Mouse (Mus musculus) cerebellum, adult 9-10 months (tissue): ENCODE measurements around the gene Ctbp1.

Source experiments
- DNase-seq: peaks from one replicate; pipeline ENCODE4 v3.0.0; 2022

The Ctbp1 gene

DNA sequence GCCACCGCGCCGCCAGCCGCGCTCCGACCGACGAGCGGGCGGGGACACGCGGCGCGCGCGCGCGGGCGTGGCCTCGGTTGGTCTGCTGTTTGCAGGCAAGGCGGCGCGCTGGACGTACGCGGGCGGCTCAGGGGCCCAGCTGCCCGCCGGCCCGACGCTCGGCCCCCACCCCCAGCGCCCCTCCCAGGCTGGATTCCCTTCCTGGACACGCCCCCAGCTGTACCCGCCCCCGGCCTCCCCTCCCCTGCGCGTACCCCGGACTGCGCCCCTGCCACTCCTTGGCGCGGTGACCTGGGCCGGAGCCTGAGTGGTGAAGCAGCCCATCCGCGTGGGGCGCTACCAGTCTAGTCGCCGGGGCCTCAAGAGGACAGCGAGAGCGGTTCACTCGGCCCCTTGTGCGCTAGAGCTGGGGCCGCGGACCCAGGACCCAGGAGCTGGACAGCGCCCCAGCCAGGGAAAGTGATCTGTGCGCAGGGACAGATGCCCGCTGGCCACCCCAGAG, at the start of gene Ctbp1:
Gene Ctbp1, minus strand, starts transcription at position 42 of the 502 bp plus-strand sequence.
- peak; percentile 92 for DNase-seq

DNA sequence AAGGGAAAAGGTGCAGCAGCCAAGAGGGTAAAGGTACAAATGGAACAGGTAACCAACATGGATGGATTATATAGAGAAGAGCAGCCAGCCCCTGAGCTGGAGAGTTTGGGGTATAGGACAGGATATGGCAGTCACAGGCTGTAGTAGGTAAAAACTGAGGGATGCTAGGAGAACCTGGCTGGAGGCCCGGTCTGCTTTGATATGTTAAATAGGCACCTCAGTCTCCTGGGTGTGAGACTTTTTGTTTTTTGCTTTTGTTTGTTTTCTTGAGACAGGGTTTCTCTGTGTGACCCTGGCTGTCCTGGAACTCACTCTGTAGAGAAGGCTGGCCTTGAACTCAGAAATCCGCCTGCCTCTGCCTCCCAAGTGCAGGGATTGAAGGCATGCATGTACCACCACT, 49.7 kb upstream of the Ctbp1 start:
- DNase-seq: no peak

DNA sequence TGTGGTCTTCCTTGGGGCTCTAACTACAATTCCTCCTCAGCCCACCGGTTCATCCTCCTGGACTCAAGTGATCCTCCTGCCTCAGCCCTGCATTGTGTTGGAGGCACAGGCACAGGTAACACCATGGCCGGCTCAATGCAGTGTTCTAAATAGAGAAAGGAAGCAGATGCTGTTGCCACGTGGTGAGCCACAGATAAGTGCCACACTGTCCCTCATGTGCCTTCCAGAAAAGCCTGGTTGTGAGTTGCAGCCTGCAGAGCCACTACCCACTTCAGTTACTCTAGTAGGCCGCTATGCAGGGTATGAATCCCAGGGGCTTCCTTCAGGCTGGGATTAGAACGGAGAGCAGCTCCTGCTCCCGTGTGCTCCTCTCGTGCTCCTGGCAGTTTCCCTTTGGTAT, 37.4 kb upstream of the Ctbp1 start:
- no peak for DNase-seq

DNA sequence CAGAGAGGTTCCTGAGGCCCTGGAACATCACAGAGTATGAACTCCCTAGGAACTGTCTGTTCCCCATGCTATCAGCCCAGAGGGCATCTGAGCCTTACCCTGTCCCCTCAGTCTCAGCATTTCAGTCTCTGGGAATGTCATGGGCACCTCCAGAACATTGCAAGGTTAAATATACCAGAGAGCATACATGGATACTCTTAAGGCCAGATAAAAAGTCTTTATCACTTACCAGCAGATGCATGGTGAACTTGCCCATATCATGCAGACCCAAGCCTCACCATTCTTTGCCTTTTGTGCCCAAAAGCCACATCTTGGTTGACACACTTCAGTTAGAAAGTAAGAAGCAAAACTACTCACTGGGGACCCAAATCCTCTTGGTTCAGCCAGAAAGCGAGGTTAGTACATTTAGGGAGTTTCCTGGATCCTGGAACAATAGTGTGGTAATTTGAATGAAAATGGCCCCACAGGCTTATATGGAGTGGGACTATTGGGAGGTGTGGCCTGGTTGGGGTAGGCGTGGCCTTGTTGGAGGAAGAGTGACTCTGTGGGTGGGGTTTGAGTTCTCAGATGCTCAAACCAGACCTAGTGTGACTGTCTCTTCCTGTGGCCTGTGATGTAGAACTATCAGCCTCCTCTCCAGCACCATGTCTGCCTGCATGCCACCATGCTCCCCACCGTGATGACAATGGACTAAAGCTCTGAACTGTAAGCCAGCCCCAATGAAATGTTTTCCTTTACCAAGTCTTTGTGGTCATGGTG, 36.1 kb upstream of the Ctbp1 start:
- no peak for DNase-seq

DNA sequence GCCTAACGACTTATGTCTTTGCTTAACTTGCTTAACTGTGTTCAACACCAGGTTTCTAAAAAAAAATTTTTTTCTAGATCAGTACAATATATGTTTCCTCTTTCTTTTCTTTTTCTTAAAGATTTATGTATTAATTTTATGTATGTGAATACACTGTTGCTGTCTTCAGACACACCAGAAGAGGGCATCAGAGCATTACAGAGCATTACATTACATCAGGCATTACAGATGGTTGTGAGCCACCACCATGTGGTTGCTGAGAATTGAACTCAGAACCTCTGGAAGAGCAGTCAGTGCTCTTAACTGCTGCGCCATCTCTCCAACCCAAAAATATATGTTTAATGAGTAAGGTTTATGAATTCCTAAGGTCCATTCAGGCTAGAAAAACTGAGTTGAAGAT, 27.0 kb upstream of the Ctbp1 start:
- DNase-seq: no peak

DNA sequence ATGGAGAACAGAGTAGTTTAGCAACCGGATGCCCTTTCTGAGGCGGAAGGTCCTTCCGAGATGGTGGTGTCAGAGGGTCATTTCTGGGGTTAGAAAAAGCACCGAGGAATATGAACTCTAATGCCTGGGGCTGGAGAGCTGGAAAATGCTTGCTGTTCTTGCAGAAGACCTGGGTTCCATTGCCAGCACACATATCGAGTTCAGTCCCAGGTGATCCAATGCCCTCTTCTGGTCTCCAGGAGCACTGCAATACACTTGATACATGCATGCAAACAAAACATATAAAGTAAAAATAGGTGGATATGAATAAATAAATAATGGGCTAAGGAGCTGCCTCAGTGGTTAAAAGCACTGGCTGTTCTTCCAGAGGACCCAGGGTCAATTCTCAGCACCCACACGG, 22.4 kb upstream of the Ctbp1 start:
- peak; percentile 29 for DNase-seq

DNA sequence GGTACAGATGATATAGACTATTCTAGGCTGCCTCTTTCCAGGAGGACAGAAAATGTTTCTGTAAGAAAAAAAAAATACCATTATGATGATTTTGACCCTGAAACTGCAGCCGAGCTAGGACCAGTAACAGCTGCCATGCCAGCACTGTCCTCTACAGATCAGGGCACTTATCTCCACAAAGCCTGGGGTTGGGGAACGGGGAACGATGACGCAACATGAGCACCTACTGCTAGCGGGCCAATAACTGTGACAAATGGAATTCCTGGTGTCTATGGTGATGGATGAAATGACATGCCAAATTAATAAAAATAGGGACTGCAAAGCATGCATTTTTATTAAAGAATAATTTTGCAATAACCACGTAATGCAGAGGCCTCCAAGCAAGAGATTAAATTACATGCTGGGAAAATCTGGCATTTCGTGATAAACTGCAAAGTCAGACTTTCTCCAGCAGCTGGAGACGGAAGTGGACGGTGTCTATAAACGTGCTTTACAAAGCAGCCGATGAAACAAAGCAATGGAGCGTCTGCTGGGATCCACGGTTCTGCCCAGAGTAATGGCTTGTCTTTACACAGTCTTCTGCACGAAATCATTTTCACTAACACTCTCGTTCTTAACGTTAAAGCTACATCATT, 19.1 kb upstream of the Ctbp1 start:
- no peak for DNase-seq

DNA sequence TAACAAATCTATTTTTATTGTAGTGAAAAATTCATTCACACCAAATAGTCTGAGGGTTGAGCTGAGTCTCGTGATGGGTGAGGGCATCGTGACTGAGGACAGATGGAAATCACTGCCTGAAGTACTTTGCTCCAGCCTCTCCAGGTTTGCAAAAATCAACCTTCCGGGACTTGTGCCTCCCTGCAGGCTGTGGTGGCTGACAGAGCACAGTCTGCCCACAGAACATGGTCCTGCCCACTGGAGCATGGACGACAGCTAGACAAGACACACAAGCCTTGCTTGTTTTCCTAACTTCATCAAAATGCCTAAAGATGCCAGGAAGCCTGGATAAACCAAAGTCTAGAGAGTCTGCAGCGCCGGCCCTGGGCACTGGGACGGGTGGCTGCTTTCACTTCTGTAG, 9.2 kb upstream of the Ctbp1 start:
- DNase-seq: no peak

DNA sequence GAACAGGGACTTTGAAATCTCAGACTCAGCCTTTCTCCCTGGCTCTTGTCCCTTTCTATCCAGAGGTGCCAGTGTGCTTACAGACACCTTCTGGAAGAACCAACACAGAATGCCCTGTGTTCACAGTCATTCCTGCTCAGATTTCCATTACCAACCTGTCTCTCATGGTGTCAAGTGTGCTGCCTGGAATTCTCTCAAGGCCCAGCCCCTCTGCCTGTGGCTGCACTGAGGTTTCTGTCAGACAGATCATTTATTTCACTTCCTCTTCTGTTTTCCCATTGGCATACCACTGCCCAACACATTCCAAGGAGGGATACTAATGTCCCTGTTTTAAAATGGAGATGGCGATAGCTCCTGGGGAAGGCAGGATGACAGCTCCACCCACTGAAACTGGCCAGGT, 6.6 kb upstream of the Ctbp1 start:
- no peak for DNase-seq

DNA sequence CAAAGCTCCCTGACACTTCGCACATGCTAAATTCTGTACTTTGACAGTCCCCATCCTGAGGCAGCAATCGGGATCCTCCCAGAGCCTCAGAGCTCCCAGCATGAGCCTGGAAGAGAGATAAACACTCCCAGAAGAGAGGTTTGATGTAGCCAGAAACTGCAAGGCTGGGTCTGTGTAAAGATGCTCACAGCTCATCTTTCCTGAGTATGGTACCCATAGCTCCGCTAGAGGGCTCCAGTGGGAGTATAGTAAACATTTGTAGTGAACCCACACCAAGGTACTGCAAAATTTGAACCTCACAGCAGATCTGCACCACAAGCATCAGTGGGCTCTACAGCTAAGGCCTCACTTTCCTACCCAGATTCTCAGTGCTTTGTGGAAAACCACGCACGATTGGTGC, 4.2 kb upstream of the Ctbp1 start:
- peak; percentile 46 for DNase-seq

DNA sequence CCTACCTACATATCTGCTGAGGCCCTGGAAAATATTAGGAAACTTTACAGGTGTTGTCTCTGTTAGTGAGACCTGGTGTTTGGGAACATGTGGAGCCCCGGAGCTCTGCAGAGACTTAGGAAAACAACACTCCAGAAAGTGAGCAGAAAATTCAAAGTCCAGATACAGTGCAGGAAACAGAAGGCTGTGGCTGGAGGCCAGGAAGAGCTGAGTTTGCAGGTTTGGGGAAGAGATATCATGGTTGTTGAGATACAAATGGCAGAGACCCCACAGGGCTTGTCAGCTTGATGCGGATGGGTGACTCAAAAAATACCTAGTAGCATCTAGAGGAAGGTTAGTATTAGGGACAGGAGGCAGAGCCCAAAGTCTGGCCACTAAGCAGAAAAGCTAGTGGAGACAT, 2.5 kb upstream of the Ctbp1 start:
- DNase-seq: no peak

DNA sequence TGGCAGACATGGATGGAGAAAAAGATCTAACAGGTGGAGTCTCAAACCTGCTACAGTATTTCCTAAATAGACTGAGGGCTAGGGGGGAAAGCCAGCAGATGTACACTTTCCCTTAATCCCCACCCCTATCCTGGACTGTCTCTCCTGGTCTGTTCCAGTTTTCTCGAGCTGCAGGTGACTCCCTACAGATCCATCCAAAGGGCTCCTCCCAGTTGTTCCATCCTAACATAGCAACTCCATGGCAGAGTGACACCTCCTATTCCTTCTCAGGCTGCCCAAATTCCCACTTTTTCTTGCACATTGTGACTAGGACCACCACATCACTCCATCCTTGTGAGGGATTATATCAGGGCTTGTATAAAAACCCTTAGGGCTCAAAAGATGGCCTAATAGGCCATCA, 960 bp upstream of the Ctbp1 start:
- DNase-seq: peak; percentile 63

DNA sequence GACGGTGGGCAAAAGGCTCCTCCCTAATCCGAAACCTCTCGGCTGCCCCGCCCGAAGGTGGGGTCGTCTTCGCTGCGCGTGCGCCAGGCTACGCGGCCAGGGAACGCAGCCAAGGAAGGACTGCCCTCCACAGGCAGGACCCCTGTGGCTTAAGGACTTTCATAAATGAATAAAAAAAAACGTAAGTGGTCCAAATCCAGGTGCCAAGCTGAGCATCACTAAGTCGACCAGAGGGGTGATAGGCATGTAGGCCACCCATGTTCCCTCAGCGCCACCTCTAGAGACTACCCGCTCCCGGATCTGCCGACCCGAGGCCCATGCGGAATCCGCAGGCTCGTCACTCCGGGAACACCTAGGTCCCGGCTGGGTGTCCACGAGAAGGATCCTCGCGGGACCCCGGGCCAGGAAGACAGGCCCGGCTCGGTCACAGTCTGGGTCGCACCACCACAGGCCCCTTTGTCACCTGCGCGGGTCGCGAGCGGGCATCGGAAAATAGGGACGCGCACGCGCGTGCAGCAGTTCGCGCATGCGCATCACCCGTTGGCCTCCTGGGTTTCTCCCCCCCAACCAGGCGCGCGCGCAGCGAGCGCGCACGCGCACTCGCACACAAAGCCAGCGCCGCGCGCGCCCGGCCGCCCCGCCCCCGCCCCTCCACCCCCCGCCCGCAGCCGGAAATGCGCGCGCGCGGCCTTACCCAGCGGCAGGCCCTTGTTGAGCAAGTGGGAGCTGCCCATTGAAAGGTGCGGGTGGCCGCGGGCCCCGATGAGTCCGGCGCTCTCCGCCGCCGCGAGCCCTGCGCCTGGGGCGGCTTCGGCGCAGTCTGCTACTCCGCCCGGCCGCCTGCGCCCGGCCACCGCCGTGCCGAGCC, 475 bp downstream of the Ctbp1 start:
- DNase-seq: peak; percentile 93

DNA sequence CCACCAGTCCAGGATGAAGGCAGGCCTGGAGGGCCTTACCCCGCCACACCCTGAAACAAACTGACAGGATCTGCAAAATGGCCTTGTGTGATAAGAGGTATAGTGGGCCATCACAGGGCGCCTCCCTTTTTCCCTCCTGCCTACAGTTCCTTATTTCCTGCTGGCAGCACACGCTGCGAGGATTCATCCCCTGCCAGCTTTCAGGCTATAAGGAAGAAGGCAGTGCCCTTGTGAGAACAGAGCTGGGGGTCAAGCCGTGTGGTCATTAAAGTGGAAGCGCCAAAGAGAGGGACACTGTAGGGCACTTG, 1.1 kb downstream of the Ctbp1 start:
- DNase-seq: no peak

DNA sequence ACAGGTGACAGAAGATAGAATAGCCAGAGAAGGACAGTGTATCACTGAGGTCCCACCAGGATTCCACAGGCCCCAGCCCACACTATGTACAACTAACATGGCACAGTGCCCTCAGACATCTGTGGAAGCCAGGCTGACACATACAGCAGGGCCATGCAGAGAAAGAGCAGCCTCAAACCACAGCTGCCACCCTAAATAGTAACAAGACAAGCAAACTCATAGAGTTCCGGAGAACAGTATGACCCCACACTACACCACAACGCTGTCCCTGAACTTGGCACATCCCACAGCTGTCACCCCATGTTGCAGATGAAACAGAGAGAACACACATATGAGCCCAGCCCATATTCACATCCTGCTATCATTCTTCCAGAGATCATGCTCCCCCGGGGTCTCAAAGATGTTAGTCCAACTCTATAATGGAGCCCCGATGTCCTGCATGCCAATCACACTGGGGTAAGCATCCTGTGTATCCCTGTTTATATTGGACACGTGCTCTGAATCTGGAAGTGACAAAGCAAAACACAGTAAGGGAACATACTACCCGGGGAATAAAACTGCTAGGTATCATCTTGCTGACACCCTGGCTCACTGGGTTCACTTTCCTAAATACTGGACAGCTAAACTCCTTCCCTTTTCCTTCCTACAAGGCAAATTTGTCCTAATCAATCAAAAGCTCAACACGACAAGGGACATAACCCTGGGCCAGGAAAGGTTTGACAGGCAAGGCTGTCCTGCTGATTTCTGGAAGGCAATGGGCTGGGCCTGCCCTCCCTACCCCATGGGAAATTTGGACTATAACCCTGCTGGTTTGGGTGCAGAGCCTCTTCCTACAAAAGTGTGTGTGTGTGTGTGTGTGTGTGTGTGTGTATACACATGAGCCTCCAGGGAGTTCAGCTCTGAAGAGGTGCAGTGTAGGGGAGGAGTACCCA, 1.7 kb downstream of the Ctbp1 start:
- DNase-seq: peak; percentile 51

DNA sequence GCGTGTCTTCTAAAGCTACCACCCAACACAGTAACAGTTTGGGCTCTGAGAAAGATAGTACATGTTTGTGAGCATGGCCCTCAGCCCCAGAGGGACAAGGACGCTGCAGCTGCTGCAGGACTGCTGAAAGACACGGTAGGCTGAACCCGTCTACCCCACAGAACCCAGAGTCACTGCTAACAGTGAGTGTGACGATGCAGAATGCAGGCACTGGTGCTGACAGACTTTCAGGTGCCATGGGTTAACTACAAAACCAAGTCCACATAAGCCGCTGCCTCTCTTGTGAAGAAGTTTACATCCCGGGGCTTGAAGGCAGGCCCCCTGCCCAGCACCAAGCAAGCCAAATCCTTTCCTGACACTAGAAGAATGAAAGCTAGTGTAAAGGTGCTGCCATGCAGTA, 2.6 kb downstream of the Ctbp1 start:
- DNase-seq: no peak

DNA sequence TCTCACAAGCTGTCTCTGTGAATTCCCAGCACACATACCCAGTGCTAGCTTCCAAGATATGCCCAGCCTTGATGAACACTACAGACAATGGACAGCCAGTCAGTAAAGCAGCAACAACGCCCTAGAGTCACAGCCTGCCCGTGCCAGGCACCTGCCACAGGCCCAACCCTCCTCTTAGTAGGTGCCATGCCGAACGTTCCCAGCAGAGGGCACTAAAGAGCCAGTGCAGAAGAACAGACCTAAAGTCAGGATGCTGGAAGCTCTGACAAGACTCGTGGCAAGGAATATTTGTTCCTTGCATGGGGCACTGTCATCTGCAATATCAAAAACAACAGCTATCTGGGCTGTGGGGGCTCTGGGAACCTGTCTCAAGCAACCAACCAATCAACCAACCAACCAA, 4.2 kb downstream of the Ctbp1 start:
- peak; percentile 90 for DNase-seq

DNA sequence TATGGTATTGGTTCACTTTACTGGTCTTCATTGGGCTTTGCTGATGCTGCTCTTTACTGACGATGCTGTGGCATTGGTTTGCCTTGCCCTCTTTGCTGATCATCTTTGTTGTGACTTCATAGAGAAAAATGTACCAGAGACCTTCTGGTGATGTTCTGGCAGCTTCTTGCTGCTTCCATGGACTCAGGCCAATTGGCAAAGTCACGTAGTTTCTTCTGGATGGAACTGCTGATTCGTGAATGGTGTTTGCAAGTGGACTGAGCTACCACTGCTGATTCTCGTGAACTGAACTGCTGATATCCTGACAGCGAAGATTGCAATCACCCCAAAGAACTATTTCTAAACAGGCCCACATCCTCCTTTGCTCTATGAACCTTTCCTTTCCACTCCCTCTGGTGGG, 20.4 kb downstream of the Ctbp1 start:
- DNase-seq: no peak

DNA sequence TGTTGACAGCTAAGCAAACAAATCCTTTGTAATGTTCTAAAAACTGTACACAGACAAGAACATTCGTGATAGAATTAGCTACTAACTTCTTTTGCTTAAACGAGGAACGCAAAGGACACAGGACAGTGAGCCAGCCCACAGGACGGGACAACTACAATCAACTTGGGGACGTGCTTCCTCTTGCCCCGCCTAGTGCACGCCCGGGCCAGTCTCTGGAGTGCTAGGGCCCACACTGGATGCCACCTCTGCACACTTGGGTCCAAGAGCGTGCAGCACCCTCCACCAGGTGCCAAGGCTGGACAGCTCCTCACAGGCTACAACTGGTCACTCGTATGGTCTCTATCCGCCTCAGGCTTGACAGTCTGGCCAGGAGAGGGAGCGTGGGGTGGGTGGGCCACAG, 26.6 kb downstream of the Ctbp1 start:
- no peak for DNase-seq

DNA sequence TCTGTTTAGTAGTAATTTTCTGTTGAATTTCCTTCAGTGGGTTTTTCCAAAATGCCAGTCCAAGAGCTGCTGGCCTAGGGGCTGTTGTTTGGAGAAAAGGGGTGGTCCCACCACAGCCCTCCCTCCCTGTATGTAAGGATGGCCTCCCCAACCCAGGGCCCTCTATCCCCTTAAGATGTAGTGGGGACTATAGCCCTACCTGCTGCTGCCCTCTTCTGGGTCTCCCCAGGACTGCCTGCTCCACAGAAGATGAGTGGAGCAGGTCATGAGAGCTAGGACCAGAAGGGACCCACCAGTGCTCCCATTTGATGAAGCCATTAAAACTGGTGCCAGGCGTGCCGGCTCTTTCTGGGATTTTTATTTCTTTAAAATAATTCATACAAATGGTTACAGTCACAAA, 27.4 kb downstream of the Ctbp1 start:
- DNase-seq: no peak

DNA sequence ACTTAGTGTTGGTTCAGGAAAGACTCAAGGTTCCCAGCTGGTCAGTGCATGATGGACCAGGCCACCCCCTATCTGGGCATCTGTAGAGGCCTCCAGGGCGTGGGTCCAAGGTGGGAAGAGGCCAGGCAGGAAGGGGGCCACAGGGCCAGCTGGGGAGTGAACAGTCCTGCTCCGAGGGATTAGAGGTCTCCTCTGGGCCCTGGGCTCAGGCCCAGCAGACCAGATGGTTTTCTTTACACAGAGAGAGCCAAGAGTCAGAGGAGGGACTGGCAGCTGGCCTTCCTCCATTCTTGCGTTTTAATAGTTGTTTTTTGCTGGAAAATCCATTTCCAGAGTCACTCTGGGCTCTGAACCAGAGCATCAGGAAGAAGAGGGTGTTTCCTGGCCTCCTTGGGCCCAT, 29.1 kb downstream of the Ctbp1 start:
- peak; percentile 92 for DNase-seq

DNA sequence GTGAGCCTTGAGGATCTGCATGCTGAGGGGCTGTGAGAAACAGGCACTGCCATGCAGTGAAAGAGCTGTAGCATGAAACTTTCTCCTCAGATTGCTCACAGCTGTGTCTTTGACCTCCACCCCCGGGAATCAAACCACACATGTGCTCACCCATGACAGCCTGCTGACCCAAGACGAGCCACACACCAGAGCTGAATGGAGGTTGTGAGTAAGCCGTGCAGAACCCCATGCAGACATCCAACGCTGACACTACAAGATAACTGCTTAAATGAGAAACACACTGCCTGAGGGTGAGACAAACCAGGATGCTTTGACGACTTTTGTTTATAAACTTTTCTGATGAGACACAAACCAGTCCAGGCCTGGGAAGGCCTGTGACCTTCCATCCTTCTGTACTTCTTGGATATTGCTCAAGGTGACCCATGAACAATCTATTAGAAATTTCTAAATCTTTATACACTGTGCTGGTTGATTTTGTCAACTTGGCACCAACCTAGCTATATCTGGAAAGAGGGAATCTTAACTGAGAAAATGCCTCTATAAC, 30.3 kb downstream of the Ctbp1 start:
- no peak for DNase-seq
